Mouse (Mus musculus) retina, postnatal 1 day (tissue): ENCODE results near the gene Vil1.

Source experiments
- DNase-seq: peaks from one replicate; pipeline ENCODE4 v3.0.0-alpha.2; 2012

The Vil1 gene

DNA sequence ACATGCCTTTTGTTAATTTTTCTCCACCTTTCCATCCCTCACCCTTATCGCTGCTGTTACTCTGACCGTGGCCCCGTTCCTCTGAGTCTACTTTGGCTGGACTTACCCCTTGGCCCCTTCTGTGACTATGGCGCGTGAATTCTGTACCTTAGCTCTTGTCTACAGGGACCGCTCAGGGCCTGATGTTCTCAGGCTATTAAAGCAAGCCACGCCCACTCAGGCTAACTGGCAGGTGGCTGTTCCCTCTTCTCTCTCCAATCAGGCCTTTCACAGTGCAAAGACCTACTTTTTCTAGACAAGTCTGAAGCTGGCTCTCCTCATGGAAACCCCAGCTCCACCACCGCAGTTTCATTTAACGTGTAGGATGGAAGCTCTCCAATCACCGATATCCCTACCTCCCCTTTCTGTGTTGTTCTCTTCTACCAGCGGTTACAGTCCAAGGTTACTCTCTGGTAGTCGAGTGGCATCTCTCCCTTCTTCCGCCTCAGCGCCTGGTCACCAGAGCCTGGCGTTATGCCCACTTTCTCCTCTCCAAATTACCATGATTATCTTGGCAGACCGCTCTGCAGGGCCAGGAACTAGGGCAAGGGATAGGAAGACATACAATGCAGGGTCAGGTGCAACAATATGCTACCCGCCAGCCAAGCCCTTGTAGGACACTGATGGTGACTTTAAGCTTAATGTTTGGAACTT lies 9.7 kb downstream of the Vil1 start:
- peak; percentile 85 for DNase-seq

DNA sequence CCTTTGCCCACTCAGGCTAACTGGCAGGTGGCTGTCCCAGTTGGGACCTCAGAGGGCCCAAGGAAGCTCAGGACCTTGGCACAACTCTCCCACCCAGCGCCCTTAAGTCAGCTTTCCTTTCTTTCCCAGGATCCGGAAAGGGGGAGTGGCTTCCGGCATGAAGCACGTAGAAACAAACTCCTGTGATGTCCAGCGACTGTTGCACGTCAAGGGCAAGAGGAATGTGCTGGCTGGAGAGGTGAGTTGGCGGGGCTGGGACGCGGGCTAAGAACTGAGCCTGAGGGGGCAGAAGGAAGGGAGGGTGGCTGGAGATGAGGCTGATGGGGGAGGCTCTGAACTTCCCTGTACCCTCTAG lies 10.2 kb downstream of the Vil1 start:
- DNase-seq: no peak

DNA sequence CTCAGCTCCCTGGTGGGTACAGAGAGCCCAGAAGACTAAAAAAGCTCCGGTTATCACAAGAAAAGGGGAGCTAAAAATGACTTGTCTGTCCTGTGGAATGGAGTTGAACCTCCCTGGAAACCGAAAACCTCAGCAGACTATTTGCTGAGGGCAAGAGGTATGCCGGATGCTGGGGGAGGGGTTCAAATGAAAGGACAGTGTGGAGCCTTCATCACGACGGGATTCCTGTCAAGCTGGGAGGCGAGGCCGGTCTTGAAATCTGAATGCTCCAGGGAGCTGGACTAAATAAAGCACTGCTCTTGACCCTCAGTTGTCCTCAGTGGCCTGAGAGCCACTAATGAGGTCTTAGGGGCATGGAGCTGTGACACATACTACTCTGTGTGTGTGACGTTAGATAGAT lies 14.0 kb downstream of the Vil1 start:
- no peak for DNase-seq

DNA sequence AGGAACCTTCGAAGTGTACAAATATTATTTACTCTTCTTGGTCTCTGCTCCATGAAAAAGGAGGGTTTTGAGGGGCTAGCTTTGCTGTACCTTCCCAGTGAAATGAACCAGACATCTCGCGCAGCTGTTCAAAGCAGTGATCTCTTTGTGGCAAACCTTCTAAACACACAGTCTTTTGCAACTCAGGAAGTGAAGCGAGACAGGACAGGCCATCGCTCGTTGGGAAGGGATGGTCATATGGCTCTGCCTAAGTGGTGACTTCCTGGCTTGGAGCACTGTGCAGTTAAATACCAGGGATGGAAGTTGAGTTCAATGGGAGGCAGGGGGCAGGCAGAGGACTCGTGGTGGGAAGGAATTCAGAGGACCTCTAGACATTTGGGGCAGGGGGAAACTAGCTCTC lies 16.7 kb downstream of the Vil1 start:
- no peak for DNase-seq

DNA sequence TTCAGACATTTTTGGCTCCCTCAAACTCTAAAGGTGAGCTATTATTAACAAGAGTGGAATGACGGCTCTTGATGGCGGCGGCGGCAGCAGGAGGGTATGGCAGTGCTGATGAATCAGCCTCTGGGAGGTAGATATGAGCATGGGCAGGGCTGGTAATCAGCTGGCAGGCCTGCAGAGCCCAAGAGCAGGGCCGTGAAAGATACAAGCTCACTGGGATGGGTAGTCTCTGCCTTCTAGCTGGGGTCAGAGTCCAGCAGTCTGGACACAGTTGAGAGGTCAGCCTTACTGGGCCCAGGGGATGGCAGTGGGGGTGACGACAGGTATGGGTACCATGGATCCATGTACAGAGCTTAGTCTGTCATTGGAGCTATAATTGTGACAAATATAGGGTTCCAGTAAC lies 24.0 kb downstream of the Vil1 start:
- DNase-seq: no peak

DNA sequence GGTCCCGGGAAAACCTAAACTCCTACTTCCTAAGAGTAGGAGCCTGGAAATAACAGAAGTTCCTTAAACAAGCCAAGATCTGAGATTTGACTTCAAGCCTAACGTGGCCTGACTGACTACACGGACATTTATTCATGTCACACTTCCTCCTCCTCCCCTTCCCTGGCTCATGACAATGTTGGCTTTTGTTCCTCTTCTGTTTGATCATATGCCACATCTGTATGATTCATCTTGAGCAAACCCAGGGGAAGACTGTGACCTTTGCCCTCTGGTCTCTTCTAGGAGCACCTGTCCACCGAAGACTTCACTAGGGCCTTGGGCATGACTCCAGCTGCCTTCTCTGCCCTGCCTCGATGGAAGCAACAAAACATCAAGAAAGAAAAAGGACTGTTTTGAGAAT lies 25.4 kb downstream of the Vil1 start:
- no peak for DNase-seq

DNA sequence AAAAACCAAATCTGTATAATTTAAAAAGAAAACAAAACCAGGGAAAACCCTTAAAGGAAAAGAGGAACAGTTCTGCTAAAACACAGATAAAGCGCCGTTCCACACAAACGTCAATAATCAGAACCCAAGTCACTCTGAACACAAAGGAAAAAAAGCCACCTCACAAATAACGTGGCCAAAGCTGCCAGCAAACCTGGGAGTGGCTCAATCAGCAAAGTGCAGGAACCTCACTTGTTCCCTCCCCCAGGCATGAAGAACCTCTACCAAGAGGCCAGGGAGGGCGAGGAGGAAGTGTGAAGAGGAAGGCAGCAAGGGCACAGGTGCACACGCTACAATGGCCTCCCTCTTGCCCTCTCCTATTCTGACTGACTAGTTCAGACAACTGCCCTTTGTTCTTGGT lies 26.4 kb downstream of the Vil1 start:
- no peak for DNase-seq

DNA sequence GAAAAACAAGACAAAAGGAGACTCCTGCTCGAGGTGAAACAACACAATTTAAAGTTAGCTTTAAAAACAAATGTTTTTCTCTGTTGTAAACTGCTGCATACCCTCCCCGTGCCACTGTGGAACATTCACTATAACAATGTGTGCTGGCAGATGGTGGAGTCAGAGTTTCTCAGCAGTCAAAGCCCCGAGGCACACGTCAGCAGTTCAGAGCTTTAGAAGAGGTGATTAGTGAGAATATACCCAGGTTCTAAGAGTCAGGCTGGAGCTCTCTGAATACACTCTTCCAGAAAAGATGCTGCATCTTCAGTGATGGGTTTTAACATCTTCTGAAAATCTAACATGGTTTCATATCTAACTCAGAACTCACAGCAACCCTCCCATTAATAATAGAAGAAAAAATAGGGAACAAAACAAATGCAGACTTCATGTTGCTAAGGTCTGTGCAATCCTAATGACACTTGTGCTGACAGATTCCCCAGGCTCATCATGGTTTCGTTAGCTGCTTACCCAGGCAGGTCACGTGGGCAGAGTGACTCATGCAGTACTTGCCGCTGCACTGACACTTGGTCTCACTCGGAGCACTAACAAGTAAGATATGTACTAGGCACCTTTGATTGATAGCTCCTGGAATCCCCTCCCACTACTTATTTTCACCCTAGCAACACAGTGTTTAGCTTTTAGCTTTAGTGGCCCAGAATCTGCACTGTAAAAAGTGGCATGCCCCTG lies 28.7 kb downstream of the Vil1 start:
- peak; percentile 29 for DNase-seq

DNA sequence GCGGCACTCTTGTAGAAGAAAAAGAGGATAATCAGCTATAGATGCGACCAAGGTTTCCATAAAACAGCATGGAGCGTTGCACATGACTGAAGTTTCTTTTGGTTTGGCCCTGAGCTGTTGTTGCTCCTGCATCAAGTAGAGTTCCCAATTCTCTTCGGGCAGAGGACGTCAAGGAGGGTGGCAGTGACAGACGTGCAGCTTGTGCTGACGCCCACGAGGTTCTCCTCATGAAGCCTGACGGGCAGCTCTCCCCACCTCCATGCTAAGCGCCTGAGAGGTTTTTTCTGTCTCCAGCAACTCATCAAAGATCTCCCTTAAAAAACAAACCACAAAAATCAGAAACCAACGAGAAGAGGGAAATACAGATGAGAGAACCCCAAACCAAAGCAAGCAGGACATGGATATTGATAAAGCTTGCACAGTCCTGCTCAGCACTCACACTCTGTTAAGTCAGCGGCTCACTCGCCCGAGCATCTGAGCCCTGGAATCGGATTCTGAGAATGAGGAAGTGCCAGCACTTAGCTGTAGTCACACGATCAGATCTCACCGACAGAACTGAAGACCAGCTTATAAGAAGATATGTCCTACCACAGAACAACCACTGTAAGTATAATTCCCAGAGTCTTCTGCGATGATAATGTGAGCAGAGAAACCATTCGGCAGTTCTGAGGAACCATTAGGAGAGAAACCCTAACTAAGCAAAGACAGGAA lies 30.1 kb downstream of the Vil1 start:
- DNase-seq: no peak

DNA sequence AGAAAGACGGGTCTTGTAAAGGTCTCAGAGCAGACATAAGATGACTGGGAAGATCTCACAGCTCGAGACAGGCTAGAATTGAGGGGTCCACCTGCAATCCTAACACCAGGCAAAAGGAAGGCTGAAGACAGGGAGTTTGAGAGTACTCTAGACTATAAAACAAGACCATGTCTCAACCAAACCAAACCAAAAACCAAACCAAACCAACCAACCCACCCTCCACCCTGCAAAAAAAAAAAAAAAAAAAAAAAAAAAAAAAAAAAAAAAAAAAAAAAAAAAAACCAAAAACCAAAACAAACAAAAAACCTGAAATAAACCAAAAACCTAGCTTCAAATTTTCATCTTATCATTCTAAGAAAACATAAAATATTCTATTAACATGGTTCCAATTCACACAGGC lies 35.4 kb downstream of the Vil1 start:
- DNase-seq: no peak

DNA sequence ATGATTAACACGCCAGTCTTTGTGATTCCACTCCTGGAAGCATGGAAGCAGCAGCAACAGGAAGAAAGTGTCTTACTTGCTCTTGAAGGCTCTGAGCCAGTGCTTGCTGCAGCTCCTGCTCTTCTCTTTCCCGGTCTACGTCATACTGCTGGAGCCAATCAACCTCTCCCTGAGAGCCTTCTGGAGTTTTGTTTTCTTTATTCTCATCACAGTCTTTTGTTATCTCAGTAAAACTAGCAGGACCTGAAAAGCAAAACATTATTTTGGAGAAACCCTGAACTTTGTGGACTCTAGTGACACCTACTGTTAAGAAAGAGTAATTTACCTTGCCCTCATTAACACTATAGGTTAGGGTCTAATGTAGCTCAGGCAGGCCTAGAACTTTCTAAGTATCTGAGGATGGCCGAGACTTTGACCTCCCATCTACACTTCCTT lies 43.5 kb downstream of the Vil1 start:
- peak; percentile 78 for DNase-seq

DNA sequence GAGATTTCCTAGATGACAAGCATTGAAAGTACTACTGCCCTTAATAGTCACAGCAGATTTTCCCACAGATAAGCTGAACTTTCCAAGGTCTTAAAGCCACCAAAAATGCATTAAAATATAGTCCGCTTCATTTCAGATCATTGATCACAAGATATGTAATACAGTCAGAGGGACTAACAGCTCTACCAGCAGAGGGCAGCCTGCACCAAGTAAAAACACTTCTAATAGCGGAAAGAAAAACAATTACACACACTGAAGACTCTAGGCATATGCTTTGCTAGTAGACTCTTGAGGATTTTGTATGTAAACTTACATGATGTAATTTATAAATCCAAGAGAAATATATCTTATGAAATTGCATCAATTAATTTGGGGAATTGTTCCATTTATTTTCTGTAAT lies 51.1 kb downstream of the Vil1 start:
- DNase-seq: peak; percentile 56
